Mouse (Mus musculus) urinary bladder, postnatal 10 days (tissue): ENCODE measurements around the gene Nrxn3.

Source experiments
- DNase-seq: peaks from one replicate; pipeline ENCODE4 v3.0.0; 2022; ENCODE audit warnings: low spot score

The Nrxn3 gene

DNA sequence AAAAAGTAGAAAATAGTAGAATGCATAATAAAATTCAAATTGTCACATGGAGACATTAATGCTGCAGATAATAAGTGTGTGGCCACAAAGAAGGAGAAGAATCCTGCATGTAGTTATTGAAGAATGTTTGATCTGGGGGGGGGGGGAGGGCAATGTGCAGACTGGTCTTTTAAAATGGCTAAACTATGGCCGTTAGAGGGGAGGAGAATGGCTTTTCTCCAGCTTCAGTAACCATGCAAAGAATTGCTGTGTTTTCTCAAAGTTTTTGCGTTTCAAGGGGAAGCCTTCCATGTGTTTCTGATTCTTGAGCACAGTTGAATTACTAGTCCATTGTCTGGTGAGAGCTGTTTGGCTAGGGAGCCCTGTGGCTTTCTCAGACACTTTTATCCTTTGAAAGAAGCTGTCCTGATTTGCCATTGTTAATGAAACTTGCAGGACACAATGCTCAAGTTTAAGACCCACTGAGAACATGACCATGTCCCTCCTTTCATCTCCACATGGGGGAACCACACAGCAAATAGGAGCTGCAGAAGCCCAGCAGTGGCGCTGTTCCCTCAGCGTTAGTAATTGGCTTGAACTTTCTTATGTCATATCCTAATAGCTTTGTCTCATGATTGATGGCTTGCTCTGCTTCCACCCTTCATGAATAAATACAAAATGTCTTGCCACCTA lies 808.1 kb downstream of the Nrxn3 start:
- no peak for DNase-seq

DNA sequence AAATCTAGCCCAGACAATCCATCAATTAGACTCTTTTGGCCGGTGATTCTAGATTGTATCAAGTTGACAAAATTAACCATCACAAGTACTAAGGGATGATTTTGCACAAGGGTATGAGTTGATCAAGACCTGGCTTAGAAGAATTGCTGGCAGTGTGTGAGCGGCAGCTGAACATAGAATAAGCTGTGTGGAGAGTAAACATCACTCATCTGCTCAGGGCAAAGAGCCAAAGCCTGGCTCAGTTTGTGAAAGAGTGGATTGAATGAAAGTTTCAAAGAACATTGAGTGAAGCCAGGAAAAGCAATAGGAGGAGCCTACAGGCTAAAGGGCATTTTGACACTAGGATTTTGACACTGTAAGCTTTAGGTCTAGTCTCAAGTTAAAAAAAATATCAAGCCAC lies 828.6 kb downstream of the Nrxn3 start:
- no peak for DNase-seq

DNA sequence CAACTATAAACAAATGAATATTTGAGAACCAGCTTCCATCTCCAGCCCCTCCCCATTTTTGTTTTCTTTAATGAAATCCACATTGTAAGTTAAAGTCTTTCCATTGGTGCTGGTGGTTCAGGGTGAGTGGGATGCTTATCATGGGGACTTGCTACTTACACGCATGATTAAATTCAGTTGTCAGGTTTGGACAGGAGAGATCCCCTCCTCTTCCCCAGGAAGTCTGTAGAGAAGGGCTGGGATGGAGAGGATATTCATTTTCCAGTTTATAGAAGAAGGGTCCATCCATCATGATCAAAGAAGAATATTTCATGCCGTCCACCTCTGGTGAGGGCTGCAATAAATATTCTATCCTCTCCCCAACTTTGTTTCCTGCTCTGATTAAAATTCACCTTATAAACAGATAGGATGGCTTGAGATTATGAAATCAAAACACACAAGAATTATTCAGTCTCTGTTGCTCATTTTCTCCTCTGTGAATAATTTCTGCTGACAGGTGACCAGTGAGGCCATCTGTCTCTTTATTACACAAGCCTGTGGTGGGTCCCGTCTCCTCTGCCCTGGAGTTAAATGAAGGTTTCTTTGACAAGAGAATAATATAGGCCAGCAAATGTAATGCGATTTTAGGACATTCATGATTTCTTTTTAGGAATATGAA lies 830.7 kb downstream of the Nrxn3 start:
- no peak for DNase-seq

GRCm38 (mm10) chr12:89554171-89554570 lies 831.5 kb downstream of the Nrxn3 start:
- no peak for DNase-seq

GRCm38 (mm10) chr12:89554740-89555430 lies 832.2 kb downstream of the Nrxn3 start:
- no peak for DNase-seq

GRCm38 (mm10) chr12:89558921-89559320 lies 836.2 kb downstream of the Nrxn3 start:
- no peak for DNase-seq

DNA sequence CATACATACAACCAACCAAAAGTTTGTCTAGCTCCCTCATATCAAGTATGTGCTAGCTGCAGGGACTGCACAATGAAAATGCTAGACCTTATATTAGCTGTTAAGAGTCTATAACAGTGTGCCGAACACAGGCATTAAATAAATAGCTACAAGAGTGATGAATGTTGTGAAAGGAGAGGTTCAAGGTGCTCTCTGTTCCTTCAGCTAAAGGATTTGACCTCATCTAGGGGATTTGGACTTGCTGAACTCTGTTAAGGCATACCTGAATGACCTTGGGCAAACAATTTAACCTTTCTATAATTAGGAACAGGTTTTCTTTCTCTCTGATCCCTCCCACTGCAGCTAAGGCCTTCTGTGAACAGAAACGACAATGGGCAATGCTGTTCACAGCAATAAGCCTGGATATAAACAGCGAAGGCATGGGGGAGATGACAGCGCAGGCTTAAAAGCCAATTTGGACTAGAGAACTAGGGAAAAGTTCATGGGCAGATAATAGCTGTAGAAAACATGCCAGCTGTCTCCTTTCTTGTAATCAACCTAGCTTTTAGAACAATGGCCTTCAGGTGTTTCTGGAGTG lies 839.4 kb downstream of the Nrxn3 start:
- DNase-seq = no peak

- DNase-seq = no peak
Measured at GRCm38 (mm10) chr12:89568723-89569377, 846.2 kb downstream of the Nrxn3 start.

DNA sequence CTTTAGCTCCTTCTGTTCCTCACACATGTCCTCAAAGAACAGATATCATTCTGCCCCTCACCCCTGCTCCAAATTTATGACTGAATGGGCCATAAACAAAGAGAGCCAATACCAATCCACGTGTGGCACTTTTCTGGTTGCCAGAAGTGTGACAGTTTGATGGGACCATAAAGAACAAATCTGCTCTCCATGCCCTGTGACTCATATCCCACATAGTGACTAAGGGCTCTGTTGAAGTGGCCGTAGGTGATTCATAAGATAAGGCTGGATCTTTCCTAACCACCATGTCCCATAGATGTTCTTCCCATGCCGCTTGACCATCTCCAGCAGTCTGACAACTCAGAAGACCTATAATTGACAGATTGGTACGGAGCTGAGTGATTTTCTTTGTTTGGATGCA lies 869.8 kb downstream of the Nrxn3 start:
- no peak for DNase-seq

DNA sequence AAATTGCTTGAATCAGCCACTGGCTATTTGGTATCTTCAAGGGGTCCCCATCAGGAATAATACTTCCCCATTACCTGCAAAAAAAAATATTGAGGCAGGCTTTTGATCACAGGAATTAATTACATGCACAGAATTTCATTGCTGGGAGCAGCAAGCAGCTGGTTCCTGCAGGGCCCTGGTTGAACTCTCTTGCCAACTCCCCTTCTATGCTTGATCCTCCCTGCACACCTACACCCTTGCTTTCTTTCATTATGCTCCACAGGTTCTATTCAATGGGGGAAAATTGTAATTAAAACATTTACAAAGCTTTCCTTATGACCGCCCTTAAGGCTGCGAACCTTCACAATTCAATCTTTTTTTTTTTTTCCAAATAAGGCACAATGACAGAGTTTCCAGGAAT lies 891.0 kb downstream of the Nrxn3 start:
- no peak for DNase-seq

DNA sequence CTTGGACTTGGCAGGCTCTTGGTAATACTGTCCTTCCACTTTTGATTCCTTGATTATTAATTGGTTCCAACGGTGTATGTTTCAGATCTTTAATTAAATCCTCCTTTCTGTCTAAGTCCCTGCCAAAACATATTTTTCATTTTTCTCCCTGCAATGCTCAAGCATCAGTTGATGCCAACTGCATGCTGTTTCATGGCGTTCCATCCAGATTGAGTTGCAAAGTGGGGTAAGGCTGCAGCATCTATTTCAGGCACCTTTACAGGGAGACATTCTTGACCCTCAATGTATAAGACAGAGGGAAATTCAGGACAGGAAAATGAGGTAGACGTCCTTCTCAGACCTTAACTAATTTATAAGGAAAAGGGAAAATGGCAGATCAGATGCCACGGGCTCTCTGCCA lies 903.1 kb downstream of the Nrxn3 start:
- no peak for DNase-seq

DNA sequence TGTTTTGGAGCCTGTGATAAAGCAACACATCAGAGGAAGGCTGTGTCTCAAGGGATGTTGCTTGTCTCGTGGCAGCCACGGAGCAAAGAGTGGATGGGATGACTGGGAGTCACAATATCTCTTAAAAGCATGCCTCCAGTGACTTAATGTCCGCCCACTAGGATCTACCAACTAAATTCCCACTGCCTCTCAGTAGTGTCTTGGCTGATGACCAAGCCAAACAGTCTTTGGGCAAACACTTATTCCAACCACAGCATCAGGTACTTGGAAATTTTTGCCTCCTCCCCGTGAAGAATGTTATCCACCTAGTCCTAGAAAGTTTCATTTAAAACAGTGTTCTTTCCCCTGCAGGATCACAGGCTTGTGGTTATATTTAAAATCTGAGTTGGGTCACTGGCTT lies 917.4 kb downstream of the Nrxn3 start:
- no peak for DNase-seq

- DNase-seq = no peak
Measured at GRCm38 (mm10) chr12:89641460-89641859, 918.8 kb downstream of the Nrxn3 start.

DNA sequence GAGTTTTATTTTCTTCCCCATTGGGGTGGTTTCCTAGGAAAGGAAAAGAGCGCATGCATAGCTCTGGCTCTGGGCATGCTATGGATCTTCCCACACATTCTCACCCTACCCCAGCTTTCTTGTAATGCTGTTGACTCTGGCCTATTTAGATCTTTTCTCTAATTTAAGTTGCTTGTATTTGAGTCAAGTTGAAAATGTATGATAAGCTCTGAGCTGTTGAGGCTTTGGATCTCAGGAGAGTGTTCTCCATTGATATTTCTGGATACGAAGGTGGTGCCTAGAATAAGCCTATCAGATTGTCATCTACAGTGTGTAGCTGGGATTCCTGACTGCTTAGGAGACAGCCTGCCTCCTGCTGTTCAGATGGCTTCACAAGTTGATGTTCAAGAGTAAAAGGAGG lies 930.5 kb downstream of the Nrxn3 start:
- no peak for DNase-seq

GRCm38 (mm10) chr12:89661219-89661618 lies 938.5 kb downstream of the Nrxn3 start:
- DNase-seq = no peak

GRCm38 (mm10) chr12:89668856-89669255 lies 946.2 kb downstream of the Nrxn3 start:
- no peak for DNase-seq

DNA sequence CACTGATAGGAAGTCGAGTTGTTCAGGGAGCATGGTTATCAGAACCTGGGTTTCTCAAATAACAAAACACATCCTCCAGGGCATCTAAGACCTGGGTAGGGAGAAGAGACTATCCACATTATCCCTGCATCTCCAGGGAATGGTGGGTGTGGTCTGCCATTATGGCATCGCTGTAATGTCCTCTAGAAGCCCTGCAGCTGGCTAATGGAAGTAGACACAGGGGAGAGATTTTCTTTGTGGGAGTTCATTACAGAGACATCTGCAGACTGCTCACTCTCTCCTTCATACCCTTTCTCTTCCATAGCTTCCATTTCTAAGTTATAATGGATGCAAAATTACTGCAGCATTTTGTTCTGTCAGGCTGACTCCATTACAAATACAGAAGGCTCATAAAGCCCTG lies 950.1 kb downstream of the Nrxn3 start:
- DNase-seq = no peak

- no peak for DNase-seq
Measured at GRCm38 (mm10) chr12:89685633-89686032, 963.0 kb downstream of the Nrxn3 start.

- no peak for DNase-seq
Measured at GRCm38 (mm10) chr12:89689086-89689485, 966.4 kb downstream of the Nrxn3 start.

DNA sequence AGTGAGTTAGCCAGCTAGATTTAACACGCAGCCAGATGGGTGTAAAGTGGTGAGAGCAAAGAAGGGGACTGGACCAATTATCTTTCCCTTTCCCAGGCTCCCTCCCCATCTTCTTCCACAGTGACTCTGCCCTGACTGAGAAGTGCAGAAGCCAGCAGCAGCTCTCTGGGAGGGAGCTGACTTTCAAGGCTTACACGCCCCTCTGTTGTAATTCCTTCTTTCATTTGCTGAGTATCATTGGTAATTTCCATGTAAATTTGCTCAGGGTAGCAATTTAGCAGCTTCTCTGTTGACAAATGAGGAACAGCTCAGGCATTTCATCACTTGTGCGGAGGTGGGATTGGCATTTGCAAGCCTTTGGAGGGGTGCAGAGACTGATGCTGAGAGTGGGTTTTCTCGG lies 976.8 kb downstream of the Nrxn3 start:
- DNase-seq = no peak

DNA sequence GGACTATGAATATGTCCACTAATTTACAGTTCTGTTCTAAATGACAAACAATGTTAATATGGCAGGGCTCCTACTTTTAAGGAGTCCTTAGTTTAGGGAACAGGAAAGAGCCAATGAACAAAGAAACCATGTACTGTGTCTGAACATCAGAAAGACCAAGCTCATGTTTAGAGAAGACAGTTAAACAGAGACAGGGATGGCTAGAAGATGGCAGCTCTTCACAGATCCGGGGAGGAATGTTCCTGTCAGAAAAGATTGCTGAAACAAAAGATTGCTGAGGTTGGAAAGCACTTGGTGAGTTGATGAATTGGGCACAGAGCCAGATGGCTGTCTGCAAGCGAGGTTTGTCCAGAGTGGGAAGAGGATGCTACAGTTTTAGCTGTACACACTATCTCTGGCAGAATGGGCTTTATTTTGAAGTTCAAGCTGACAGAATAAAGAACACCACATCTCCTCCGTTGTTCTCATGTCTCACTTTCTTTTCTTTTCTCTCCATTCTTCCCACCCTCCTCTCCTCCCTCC lies 978.3 kb downstream of the Nrxn3 start:
- DNase-seq = no peak

GRCm38 (mm10) chr12:89702931-89703330 lies 980.3 kb downstream of the Nrxn3 start:
- no peak for DNase-seq
